Mouse (Mus musculus) gastrocnemius, postnatal 25 days (tissue): ENCODE data around the gene Ing3. TPM values are rescaled to one million over a fixed set of nuclear protein-coding genes. Genes with fewer than 3 reads are reported as not detected.
A peak's percentile ranks its signal among the peaks of the same experiment; 100 is the strongest.

Experiments
- DNase-seq: peaks from one replicate; pipeline ENCODE4 v3.0.0; 2022
- long read RNA-seq, 2 experiments: library from polyadenylated mRNA; stranded (forward); transcript quantifications; one replicate each; pipeline ENCODE4 v2.0.0; 2021
- total RNA-seq, 2 experiments: library from RNA; stranded (reverse); gene quantifications; 1 replicate in 1 of 2; 2 replicates in 1 of 2; pipeline ENCODE4 v1.2.3; 2021

Ing3 gene
- 10 to 100 TPM in 1 of 2 experiments, 1 to 10 TPM in 1; 9.3 to 10.2 TPM for total RNA-seq
- long read RNA-seq, experiment 1: 0 reads
- long read RNA-seq, experiment 2, partial matches to known transcripts: 0 of 1 reads
- long read RNA-seq, experiment 2, other reads (novel, unspliced or antisense): 0 of 1 reads

DNA sequence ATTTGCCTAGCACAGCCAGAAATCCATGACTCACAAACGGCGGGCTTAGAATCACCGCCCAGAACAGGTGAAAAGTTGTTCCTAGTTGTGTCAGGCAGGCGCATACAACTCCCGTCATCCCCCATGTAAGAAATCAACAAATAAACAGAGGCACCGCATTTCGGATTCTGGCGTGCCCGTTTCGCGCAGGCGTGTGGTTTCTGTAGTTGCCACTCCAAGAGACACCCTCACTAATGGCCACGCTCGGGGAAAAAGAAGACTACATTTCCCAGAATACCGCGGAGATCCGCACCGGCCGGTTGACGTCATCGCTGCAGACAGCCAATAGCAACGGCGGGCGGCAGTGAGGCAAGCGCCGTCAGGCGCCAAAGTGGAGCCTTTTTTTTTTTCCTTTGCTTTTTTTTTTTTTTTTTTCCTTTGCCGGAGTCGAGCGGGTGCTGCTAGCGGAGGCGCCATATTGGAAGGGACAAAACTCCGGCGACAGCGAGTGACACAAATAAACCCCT lies at the start of gene Ing3:
Gene Ing3, plus strand, starts transcription at position 346 of the 506 bp plus-strand sequence.
- peak; percentile 99 for DNase-seq

DNA sequence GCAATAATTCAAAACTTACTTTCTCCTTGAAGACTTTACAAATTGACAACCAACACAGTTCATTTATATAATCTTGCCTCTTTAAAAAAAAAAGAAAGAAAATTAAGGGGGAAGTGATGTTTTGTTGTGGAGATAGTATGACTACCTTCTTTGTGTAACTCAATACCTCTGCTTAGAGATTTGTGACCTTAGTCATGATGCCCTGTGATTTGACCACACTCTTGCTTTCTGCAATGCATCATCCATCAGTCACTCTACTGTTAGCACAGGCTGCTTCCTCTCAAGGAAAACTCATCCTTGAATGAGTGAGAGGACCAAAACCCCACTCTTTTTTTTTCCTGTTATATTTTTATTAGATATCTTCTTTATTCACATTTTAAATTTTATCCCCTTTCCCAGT lies 39.7 kb upstream of the Ing3 start:
- DNase-seq: no peak

GRCm38 (mm10) chr6:21910804-21911203 lies 38.6 kb upstream of the Ing3 start:
- no peak for DNase-seq

DNA sequence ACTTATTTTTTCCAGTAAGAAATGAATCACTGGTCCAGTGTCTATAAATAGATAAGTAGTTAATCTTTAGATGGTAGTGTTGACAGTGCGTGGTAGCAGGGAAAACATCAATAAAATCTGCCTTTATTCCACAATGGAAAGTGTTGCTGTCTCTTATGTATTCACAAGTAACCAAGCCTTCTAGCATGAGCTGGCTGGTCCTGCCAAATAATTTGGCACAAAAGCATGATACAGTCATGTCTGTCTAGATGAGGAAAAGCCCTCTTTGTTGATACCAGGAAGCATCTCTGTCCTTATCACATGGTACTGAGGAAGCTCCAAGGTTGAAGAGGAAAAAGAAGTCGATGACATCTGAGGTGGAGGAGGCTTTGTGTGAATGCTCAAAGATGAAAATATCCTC lies 32.8 kb upstream of the Ing3 start:
- DNase-seq: no peak

- no peak for DNase-seq
Observed at GRCm38 (mm10) chr6:21924150-21924549, 25.2 kb upstream of the Ing3 start.

DNA sequence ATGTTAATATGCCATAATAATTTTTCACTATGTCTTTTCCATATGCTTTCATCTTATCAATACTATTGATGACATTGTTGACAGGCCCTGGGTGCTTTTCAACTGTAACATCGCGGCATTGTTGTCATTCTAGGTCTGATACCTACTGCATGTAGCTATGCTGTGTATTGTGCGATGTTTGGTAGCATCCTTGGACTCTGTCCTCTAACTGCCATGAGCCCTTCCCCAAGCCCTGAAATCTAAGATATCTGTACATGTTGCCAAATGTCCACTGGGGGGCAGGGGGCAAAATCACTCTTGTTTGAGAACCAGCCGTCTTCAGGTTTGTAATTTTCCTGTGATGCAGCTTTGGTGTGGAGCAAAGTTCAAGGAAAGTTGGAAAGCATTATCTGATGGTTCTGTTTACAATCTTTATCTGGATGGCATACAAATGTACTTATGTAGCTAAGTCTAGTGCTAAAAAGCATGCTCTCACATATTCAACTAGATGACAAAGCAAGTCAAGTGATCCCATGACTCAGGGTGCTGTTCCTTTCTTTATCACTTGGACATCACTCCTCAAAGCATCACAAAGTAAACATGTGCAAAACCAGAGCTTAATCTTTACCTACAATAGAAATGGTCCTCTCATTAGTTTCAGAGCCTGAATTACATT lies 11.3 kb upstream of the Ing3 start:
- no peak for DNase-seq

DNA sequence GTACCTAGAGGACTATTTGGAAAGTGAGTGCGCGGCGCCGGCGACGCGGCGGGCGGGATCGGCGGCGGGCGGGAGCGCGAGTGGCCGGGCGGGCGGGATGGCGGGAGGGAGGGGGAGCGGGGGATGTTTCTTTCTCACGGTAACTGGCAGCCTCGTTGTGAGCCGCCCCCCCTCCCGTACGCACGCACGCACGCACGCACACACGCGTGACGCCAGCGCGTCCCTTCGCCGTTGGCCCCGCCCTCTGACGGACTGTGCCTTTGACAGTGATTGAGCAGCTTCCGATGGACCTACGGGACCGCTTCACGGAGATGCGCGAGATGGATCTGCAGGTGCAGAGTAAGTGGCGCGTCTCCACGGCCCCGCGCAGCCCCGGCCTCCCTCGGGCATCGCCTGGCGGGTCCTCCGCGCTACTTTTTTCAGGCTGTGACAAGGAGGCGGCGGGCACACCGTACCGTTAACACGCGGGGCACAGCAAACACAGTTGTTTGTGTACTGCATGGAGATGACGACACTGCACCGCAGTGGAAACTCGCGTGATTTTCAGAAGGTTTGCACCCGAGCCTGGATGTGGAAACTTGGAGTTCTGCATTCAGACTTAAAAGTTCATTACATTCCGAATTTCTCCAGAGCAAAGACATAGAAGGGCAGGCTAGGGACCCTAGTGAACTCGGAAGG lies 539 bp downstream of the Ing3 start:
- peak; percentile 95 for DNase-seq

DNA sequence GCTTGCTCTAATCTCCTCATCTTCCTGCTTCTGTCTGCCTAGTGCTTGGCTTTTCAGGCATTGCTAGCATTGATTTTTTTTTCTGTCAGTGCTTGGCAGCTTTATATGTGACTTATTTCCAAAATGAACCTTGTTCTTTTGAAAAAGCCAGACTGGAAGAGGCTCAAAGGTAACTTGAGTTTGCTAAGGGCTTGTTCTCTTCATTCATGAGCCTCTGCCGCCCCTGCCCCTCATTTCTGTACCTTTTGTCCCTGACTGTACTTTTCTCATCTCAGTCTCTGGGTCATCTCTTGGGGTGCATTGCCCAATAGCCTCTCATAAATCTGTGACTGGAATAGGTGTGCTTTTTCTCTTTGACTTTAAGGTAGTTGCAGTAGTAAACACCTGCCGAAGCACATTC lies 1.3 kb downstream of the Ing3 start:
- DNase-seq: no peak

DNA sequence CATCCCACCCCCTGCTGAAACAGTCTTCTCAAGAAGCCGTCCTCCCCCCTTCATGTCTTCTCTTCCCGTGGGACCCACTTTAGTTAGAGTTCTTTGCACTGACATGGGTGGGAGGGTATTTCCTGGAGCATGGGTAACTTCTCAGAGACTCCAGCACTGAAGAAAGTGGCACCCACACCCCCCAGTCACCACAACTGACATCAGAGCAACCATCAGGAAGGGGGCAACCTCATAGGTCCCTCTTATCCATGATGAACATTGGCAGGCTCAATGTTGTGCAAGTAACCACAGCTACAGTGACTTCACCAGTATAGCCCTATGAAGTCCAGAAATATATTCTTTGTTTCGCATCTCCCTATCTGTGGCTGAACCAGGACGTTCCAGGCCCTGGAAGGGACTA lies 6.1 kb downstream of the Ing3 start:
- no peak for DNase-seq

DNA sequence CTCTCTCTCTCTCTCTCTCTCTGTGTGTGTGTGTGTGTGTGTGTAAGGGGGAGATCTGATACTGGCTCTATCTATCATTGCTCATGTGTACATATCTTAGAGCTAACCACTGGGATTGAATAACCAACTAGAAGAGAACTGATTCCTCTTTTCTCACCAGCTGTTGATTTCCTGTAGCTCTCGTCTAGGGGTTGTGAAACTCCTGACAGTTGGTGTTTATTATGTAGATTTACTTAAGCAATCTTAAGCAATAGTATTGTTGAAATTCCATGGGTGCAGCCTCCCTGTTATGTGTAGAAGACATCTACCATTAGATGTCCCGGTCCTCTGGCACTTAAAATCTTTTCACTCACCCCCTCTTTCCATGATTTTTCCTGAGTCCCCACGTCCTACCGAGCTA lies 9.6 kb downstream of the Ing3 start:
- DNase-seq: no peak

GRCm38 (mm10) chr6:21959909-21960308 lies 10.5 kb downstream of the Ing3 start:
- DNase-seq: no peak

GRCm38 (mm10) chr6:21977532-21977931 lies 28.2 kb downstream of the Ing3 start:
- DNase-seq: no peak

GRCm38 (mm10) chr6:21981114-21981513 lies 31.7 kb downstream of the Ing3 start:
- no peak for DNase-seq

- DNase-seq: peak; percentile 38
Observed at GRCm38 (mm10) chr6:21984990-21985731, 35.8 kb downstream of the Ing3 start.

DNA sequence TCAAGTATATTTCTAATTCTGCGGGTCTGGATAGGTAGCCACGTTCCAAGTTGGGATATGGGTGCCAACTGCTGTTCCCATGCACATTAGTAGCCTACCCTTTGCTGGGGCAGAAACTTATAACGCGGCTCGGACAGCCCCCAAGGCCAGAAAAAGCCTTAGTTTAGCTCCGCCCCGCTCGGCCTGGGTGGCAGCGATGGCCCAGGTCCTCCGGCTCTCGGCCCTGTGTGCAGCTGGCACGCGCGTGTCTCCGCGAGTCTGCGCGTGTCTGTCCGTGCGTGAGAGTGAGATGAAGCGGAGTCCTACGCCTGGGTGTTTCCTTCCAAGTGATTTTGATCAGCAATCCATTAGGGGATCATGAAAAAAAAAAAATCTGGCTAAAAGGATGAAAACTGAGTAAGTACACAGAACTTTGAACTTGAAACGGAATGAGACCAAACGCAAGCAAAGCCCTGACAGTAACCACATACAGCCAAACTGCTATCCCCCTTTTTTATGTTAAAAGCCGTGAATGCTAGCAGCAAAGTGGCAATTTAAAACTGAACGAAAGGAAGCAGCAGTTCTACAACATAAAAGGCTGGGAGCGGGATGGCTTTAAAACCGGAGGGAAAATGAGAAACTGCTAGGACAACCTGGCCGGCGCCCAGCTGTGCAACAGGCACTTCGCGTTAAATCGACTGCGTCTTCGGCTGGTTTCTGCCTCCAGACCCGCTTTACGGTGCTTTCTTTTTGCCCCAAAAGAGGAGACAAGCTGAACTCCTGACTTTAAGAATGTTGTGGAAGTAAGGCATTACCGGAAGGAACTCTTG lies 36.6 kb downstream of the Ing3 start, which contains the start of gene Cped1:
Gene Cped1, plus strand, starts transcription at position 185 of the 809 bp plus-strand sequence.
- DNase-seq: peak; percentile 78

DNA sequence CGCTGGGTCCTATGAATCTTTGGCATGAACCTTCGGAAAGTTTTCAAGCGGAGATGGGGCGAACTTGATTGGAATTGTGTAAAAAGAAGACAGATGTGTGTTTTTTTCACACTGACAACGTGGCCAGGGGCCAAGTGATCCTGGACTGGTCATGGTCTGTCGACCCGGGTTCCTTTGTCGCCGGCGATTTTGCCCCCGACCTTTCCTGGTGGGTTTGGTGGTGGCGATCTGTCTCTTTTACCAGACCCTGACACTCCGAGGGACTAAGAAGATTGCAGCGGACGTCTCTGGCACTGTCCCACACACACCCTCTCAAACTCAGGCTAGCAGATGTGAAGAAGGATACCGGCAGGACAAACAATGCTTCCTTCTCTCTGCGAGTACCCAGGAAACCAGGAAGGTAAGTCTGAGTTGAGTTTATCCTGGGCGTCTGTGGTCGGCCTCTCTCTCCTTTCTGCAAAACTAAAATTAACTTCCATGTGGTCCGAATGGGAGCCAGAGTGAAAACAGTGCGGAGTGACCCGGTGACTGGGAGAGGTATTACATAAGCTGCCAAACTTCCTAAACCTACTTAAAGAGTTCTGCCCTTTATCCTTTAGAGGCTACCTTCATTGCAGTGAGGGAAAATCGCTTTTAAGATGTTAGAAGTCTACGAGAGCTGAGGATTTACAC lies 37.4 kb downstream of the Ing3 start:
- peak; percentile 45 for DNase-seq

- no peak for DNase-seq
Observed at GRCm38 (mm10) chr6:21987554-21987953, 38.2 kb downstream of the Ing3 start.

DNA sequence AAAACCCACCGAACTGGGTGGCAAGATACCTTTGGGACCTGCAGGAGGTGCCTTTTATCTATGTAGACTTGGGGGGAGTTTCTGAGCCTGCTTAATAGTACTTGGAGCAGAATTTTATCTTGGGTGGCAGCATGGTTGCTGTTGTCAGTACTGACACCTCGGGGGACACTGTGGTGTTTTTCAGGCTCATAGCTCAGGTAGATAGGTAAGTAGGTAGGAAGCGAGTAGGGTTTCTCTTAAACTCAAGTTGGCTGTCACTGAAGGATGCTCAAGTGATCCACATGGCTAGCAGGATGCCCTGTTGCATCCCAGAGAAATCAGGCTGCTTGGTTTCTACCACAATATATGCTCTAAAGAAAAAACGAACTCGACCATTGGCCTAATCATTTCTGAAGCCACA lies 38.9 kb downstream of the Ing3 start:
- DNase-seq: no peak

- no peak for DNase-seq
Observed at GRCm38 (mm10) chr6:21989081-21989480, 39.7 kb downstream of the Ing3 start.

DNA sequence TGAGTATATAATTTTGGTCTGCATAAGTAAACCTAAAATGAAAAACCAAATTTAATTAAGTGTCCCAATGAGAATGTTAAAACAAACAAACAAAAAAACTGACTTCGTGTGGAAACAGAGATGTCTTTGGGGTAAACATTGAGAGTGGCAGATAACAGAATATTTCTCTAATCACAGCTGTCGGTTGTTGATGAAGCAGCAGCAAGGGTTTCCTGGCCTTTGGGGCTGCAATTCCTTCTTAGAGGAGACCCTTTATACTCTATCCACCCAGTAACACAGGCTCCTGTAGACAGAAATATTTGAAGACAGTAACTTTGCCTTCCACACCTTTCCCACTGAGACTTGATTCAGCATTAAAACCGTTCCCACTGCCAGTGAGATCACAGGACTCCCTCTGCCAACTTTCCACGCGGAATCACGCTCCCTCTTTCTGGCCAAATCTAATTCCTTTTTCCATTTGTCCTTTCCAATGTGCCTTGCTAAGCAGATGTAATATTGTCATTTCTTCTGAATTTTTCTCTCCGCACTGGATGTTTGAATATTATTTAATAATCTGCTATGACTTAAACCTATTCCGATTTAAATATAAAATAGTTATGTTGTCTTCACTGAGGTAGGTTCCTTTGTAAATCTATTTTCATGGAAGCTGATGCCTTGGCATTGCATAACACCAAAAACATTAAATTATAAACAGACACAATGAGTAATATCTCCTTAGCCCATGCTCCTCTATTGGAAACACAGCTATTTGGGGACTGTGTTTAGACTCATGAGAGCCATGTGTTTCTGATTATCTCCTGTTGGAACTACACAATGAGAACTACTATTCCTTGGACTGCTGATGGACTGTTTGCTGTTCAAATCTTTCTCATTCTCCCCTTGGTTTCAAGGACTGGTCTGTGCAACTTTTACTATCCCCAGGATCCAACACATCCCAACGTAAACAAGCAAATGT lies 41.1 kb downstream of the Ing3 start:
- DNase-seq: peak; percentile 62
